ENCODE assay signal across 9 mouse cellular contexts in genomic region chr15:91165021-91165420, GRCm38 (mm10). TPM values are rescaled to one million over a fixed set of nuclear protein-coding genes. Genes with fewer than 3 reads are reported as not detected.
DNase-seq lines count a peak whose midpoint lies in the region; ATAC-seq and TF ChIP-seq lines count a peak whose summit lies in the region.
"Had no signal": no experiment of that assay in that cellular context is flagged by ENCODE, and none has a peak within 500 bp of the region (broad histone marks: within the 10 kb centered on the region; RNA-seq: fewer than 3 reads in every experiment).

No protein-coding gene starts in this region.

- 11% methylated on average over 5 of the region's 5 CpGs for WGBS in intestine, postnatal 0 days
- WGBS in intestine, embryonic 16.5 days, result 15% methylated on average over 5 of the region's 5 CpGs
- 4% methylated on average over 5 of the region's 5 CpGs for WGBS in hindbrain, embryonic 14.5 days
- WGBS in midbrain, embryonic 15.5 days, result 3% methylated on average over 5 of the region's 5 CpGs

- H3K9me3 ChIP-seq in intestine, postnatal 0 days (ENCODE audit: control insufficient read depth), result no peaks in the 10 kb centered on the region
- H3K9me3 ChIP-seq in intestine, embryonic 16.5 days (ENCODE audit: control insufficient read depth, low read length), result no peaks in the 10 kb centered on the region
- H3K9me3 ChIP-seq in hindbrain, embryonic 14.5 days (ENCODE audit: control insufficient read depth, low read length), result no peaks in the 10 kb centered on the region
- no peaks in the 10 kb centered on the region for H3K9me3 ChIP-seq in midbrain, embryonic 15.5 days

- H3K36me3 ChIP-seq in intestine, postnatal 0 days (ENCODE audit: control insufficient read depth, insufficient read depth), result no peaks in the 10 kb centered on the region
- H3K36me3 ChIP-seq in intestine, embryonic 16.5 days (ENCODE audit: control insufficient read depth, insufficient read depth, low read length), result no peaks in the 10 kb centered on the region
- H3K36me3 ChIP-seq in hindbrain, embryonic 14.5 days (replicated peaks; ENCODE audit: control insufficient read depth, insufficient read depth), result no peaks in the 10 kb centered on the region
- H3K36me3 ChIP-seq in midbrain, embryonic 15.5 days (replicated peaks), result no peaks in the 10 kb centered on the region
- H3K36me3 ChIP-seq: G1E had no signal

- no peak for ATAC-seq in intestine, postnatal 0 days
- ATAC-seq in intestine, embryonic 16.5 days, result no peak
- no peak for ATAC-seq in hindbrain, embryonic 14.5 days (ENCODE audit: low FRiP score)
- ATAC-seq in midbrain, embryonic 15.5 days (replicated peaks), result peak; percentile 45; the same call in 1 of the 2 replicates

- H3K4me3 ChIP-seq in intestine, postnatal 0 days (ENCODE audit: low read depth, low read length), result no peak overlapping the region
- no peak overlapping the region for H3K4me3 ChIP-seq in intestine, embryonic 16.5 days (ENCODE audit: low read length)
- no peak overlapping the region for H3K4me3 ChIP-seq in hindbrain, embryonic 14.5 days (replicated peaks; ENCODE audit: low read length)
- H3K4me3 ChIP-seq in midbrain, embryonic 15.5 days, result no peak overlapping the region

- TF ChIP-seq CTCF in intestine, postnatal 0 days (IDR thresholded peaks at IDR 0.05; ENCODE audit: low read depth), result peak; percentile 75

- no peak overlapping the region for H3K4me2 ChIP-seq in intestine, postnatal 0 days (replicated peaks; ENCODE audit: low read depth)
- no peak overlapping the region for H3K4me2 ChIP-seq in intestine, embryonic 16.5 days (ENCODE audit: low read depth, low read length)
- no peak overlapping the region for H3K4me2 ChIP-seq in hindbrain, embryonic 14.5 days (replicated peaks)
- H3K4me2 ChIP-seq in midbrain, embryonic 15.5 days, result no peak overlapping the region

- no peak overlapping the region for H3K27ac ChIP-seq in intestine, postnatal 0 days (ENCODE audit: low read depth, low read length)
- H3K27ac ChIP-seq in intestine, embryonic 16.5 days (ENCODE audit: low read length), result no peak overlapping the region
- H3K27ac ChIP-seq in hindbrain, embryonic 14.5 days, result no peak overlapping the region
- H3K27ac ChIP-seq in midbrain, embryonic 15.5 days, result no peak overlapping the region

- DNase-seq in cerebellum, postnatal 10 days, result peak; percentile 59 to 61
- DNase-seq in hindbrain, embryonic 14.5 days (ENCODE audit: low spot score), result peak; percentile 61
- DNase-seq in left cerebral cortex, adult 8-10 months (ENCODE audit: low spot score in 2 of 2), result peak; percentile 13 to 22
- no peak for DNase-seq in gastrocnemius, postnatal 25 days
- no peak for DNase-seq in heart, adult 9 months (ENCODE audit: low spot score in 2 of 2)

- H3K27me3 ChIP-seq in intestine, postnatal 0 days (replicated peaks; ENCODE audit: control insufficient read depth, insufficient read depth, low read length), result no peaks in the 10 kb centered on the region
- H3K27me3 ChIP-seq in intestine, embryonic 16.5 days (replicated peaks; ENCODE audit: control insufficient read depth, insufficient read depth, low read length), result no peaks in the 10 kb centered on the region
- no peaks in the 10 kb centered on the region for H3K27me3 ChIP-seq in hindbrain, embryonic 14.5 days (ENCODE audit: control insufficient read depth, insufficient read depth, low read length)
- H3K27me3 ChIP-seq in midbrain, embryonic 15.5 days (replicated peaks), result no peaks in the 10 kb centered on the region

- no peak overlapping the region for H3K9ac ChIP-seq in intestine, postnatal 0 days (ENCODE audit: low read depth, low read length)
- no peak overlapping the region for H3K9ac ChIP-seq in intestine, embryonic 16.5 days (ENCODE audit: low read depth, low read length)
- no peak overlapping the region for H3K9ac ChIP-seq in hindbrain, embryonic 14.5 days
- no peak overlapping the region for H3K9ac ChIP-seq in midbrain, embryonic 15.5 days

- H3K4me1 ChIP-seq in intestine, postnatal 0 days (replicated peaks; ENCODE audit: control insufficient read depth, insufficient read depth, low read length), result no peaks in the 10 kb centered on the region
- H3K4me1 ChIP-seq in intestine, embryonic 16.5 days (ENCODE audit: control insufficient read depth, insufficient read depth, low read length), result no peaks in the 10 kb centered on the region
- H3K4me1 ChIP-seq in hindbrain, embryonic 14.5 days (replicated peaks; ENCODE audit: control insufficient read depth, insufficient read depth, low read length), result no peaks in the 10 kb centered on the region
- peaks cover 4% of the 10 kb centered on the region; the same call in 1 of the 2 replicates for H3K4me1 ChIP-seq in midbrain, embryonic 15.5 days

RNA-seq across cellular contexts. Expression of gene Abcd2, which starts 26.6 kb away (rescaled TPM):
- polyA plus RNA-seq in intestine, postnatal 0 days (2015; fragmentation: Nextera tagmentation; extraction: Ambion mirVana), result 0.53 and 0.58 TPM in 2 replicates
- 1.2 and 1.3 TPM in 2 replicates for polyA plus RNA-seq in intestine, embryonic 16.5 days (2015; fragmentation: Nextera tagmentation; extraction: Ambion mirVana)
- polyA plus RNA-seq in hindbrain, embryonic 14.5 days (2014; fragmentation: Nextera tagmentation; extraction: Ambion mirVana), result 7.0 and 7.6 TPM in 2 replicates
- 10 to 100 TPM; 29.0 to 33.4 (median 29.6) TPM for total RNA-seq in left cerebral cortex, adult 8-10 months (2022)
- 8.2 and 9.9 TPM in 2 replicates for polyA plus RNA-seq in midbrain, embryonic 15.5 days (2015; fragmentation: Nextera tagmentation; extraction: Ambion mirVana)
- 10 to 100 TPM; 20.3 to 20.6 TPM for total RNA-seq in gastrocnemius, postnatal 25 days (2021)
- total RNA-seq: G1E had no signal
- polyA plus RNA-seq: G1E had no signal

RNA-seq across cellular contexts. Expression of gene CN725425, which starts 34.3 kb away (rescaled TPM):
- not detected in 2 replicates for polyA plus RNA-seq in intestine, postnatal 0 days (2015; fragmentation: Nextera tagmentation; extraction: Ambion mirVana)
- not detected in 2 replicates for polyA plus RNA-seq in intestine, embryonic 16.5 days (2015; fragmentation: Nextera tagmentation; extraction: Ambion mirVana)
- polyA plus RNA-seq in hindbrain, embryonic 14.5 days (2014; fragmentation: Nextera tagmentation; extraction: Ambion mirVana), result 0.14 TPM in 1 of 2 replicates, not detected in the other
- not detected for total RNA-seq in left cerebral cortex, adult 8-10 months (2022)
- polyA plus RNA-seq in midbrain, embryonic 15.5 days (2015; fragmentation: Nextera tagmentation; extraction: Ambion mirVana), result not detected in 2 replicates
- not detected for total RNA-seq in gastrocnemius, postnatal 25 days (2021)
- total RNA-seq: G1E had no signal
- polyA plus RNA-seq: G1E had no signal

Comparison
In these comparisons a context has a peak if more than half of its experiments do, and no peak if none do; other contexts are left out.
1. DNase-seq: peak in cerebellum, postnatal 10 days (2 of 2), hindbrain, embryonic 14.5 days (single experiment) and left cerebral cortex, adult 8-10 months (2 of 2); none in gastrocnemius, postnatal 25 days (single experiment) and heart, adult 9 months (0 of 2).